Mouse (Mus musculus): ENCODE results near the gene Pygo2. TPM values are rescaled to one million over a fixed set of nuclear protein-coding genes. Genes with fewer than 3 reads are reported as not detected.

The Pygo2 gene
- total RNA-seq, 2 experiments from 2014 or later: 59.4 to 64.8 TPM

GRCm38 (mm10) chr3:89393605-89394004 lies 36.4 kb upstream of the Pygo2 start:
- peak; percentile 96 for DNase-seq

GRCm38 (mm10) chr3:89394006-89394893 lies 35.8 kb upstream of the Pygo2 start, which contains the start of gene Zbtb7b:
Gene Zbtb7b (minus strand): TSS chr3:89394776.
- peak; percentile 65 to 67 for DNase-seq

- no peak for DNase-seq
Measured at GRCm38 (mm10) chr3:89394894-89395256, 35.1 kb upstream of the Pygo2 start.

- no peak for DNase-seq
Measured at GRCm38 (mm10) chr3:89395419-89395805, 34.6 kb upstream of the Pygo2 start.

GRCm38 (mm10) chr3:89395806-89396653 lies 34.0 kb upstream of the Pygo2 start:
- no peak for DNase-seq

- DNase-seq: no peak
Measured at GRCm38 (mm10) chr3:89396654-89397005, 33.4 kb upstream of the Pygo2 start.

- DNase-seq: no peak
Measured at GRCm38 (mm10) chr3:89401329-89401728, 28.7 kb upstream of the Pygo2 start.

GRCm38 (mm10) chr3:89402693-89403092 lies 27.3 kb upstream of the Pygo2 start, which contains the start of gene Lenep:
Gene Lenep (minus strand): TSS chr3:89402793.
- DNase-seq: no peak

GRCm38 (mm10) chr3:89406887-89407286 lies 23.1 kb upstream of the Pygo2 start:
- no peak for DNase-seq

- no peak for DNase-seq
Measured at GRCm38 (mm10) chr3:89408448-89408847, 21.6 kb upstream of the Pygo2 start.

GRCm38 (mm10) chr3:89409701-89410100 lies 20.3 kb upstream of the Pygo2 start:
- DNase-seq: no peak

GRCm38 (mm10) chr3:89410864-89411263 lies 19.1 kb upstream of the Pygo2 start:
- no peak for DNase-seq

GRCm38 (mm10) chr3:89411490-89412393 lies 18.3 kb upstream of the Pygo2 start, which contains the start of gene Flad1:
Gene Flad1 (minus strand): TSS chr3:89411870.
- peak; percentile 96 to 99 for DNase-seq

- no peak for DNase-seq
Measured at GRCm38 (mm10) chr3:89416158-89416557, 13.9 kb upstream of the Pygo2 start.

GRCm38 (mm10) chr3:89417131-89417530 lies 12.9 kb upstream of the Pygo2 start:
- DNase-seq: no peak

GRCm38 (mm10) chr3:89417840-89418169 lies 12.2 kb upstream of the Pygo2 start:
- DNase-seq: no peak

GRCm38 (mm10) chr3:89418170-89418860 lies 11.7 kb upstream of the Pygo2 start, which contains the start of the genes Cks1b and Shc1:
Gene Cks1b (minus strand): TSS chr3:89418383.
Gene Shc1 (plus strand): TSS chr3:89418443.
- DNase-seq: peak; percentile 89 to 91

GRCm38 (mm10) chr3:89418861-89419250 lies 11.2 kb upstream of the Pygo2 start:
- DNase-seq: no peak

GRCm38 (mm10) chr3:89419571-89419970 lies 10.4 kb upstream of the Pygo2 start:
- no peak for DNase-seq

GRCm38 (mm10) chr3:89419981-89420380 lies 10.0 kb upstream of the Pygo2 start:
- DNase-seq: no peak

- no peak for DNase-seq
Measured at GRCm38 (mm10) chr3:89420421-89420820, 9.6 kb upstream of the Pygo2 start.
